11 mouse cellular contexts compared by ENCODE assay signal in the genomic region with DNA sequence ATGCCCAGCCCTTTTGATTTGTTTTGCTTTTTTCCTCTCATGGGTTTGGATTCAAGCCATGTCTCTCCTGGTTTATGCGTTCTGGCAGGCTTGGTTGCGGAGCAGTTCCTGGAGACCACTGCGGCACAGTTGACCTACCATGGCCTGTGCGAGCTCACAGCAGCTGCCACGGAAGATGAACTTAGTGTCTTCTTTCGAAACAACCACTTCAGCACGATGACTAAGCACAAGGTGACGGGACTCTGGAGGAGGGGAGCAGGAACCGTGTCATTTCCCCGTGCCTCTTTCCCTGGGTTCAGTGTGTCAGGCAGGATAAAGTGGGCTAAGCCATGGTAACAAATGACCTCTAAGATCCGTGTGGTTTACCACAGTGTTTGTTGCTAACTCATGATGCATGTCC. TPM values are rescaled to one million over a fixed set of nuclear protein-coding genes. Genes with fewer than 3 reads are reported as not detected.
DNase-seq lines count a peak whose midpoint lies in the region; ATAC-seq and TF ChIP-seq lines count a peak whose summit lies in the region.
"Had no signal": no experiment of that assay in that cellular context is flagged by ENCODE, and none has a peak within 500 bp of the region (broad histone marks: within the 10 kb centered on the region; RNA-seq: fewer than 3 reads in every experiment).

No protein-coding gene starts in this region.

- WGBS in kidney, embryonic 15.5 days: 44% methylated on average over 11 of the region's 11 CpGs
- WGBS in neural tube, embryonic 15.5 days: 84% methylated on average over 11 of the region's 11 CpGs

- H3K79me2 ChIP-seq in myocyte (ENCODE audit: control insufficient read depth, insufficient read depth): no peaks in the 10 kb centered on the region

- H3K9ac ChIP-seq in kidney, embryonic 15.5 days: no peak overlapping the region
- no peak overlapping the region for H3K9ac ChIP-seq in neural tube, embryonic 15.5 days (replicated peaks)
- H3K9ac ChIP-seq: neural tube, embryonic 12.5 days had no signal

- intact Hi-C loops in left cerebral cortex, postnatal 10 days (cut with DNase I): no loop called here

- H3K4me2 ChIP-seq in kidney, embryonic 15.5 days: no peak overlapping the region
- peak overlapping the region; percentile 49 for H3K4me2 ChIP-seq in myocyte (ENCODE audit: low read depth)
- H3K4me2 ChIP-seq in neural tube, embryonic 15.5 days: no peak overlapping the region
- H3K4me2 ChIP-seq: neural tube, embryonic 12.5 days had no signal

- H3K9me3 ChIP-seq in kidney, embryonic 15.5 days (replicated peaks): no peaks in the 10 kb centered on the region
- no peaks in the 10 kb centered on the region for H3K9me3 ChIP-seq in neural tube, embryonic 15.5 days (replicated peaks)
- H3K9me3 ChIP-seq: neural tube, embryonic 12.5 days had no signal

- DNase-seq in kidney, adult 11 months: peak; percentile 75
- DNase-seq in adrenal gland, postnatal 14 days: peak; percentile 66
- DNase-seq in kidney, postnatal 36 days: peak; percentile 68 to 81
- DNase-seq in left cerebral cortex, postnatal 10 days (ENCODE audit: extremely low spot score in 1 of 2, low spot score in 2 of 2): no peak
- no peak for DNase-seq in urinary bladder, adult 2 months (ENCODE audit: low spot score)
- DNase-seq: cerebellum, adult 11 months; heart, adult 11 months had no signal

- ATAC-seq in kidney, embryonic 15.5 days (replicated peaks; ENCODE audit: low FRiP score): no peak
- ATAC-seq in neural tube, embryonic 15.5 days (ENCODE audit: low FRiP score): no peak

- peaks cover 16% of the 10 kb centered on the region; the same call in 1 of the 2 replicates for H3K4me1 ChIP-seq in kidney, embryonic 15.5 days
- no peaks in the 10 kb centered on the region for H3K4me1 ChIP-seq in neural tube, embryonic 15.5 days
- H3K4me1 ChIP-seq: neural tube, embryonic 12.5 days had no signal

- no peak overlapping the region for H3K27ac ChIP-seq in kidney, embryonic 15.5 days
- H3K27ac ChIP-seq in neural tube, embryonic 15.5 days (replicated peaks): no peak overlapping the region
- H3K27ac ChIP-seq: neural tube, embryonic 12.5 days had no signal

- TF ChIP-seq POLR2A in myocyte (IDR thresholded peaks at IDR 0.05; ENCODE audit: insufficient read length, low read depth): no peak

- H3K4me3 ChIP-seq in kidney, embryonic 15.5 days (replicated peaks): no peak overlapping the region
- no peak overlapping the region for H3K4me3 ChIP-seq in myocyte
- no peak overlapping the region for H3K4me3 ChIP-seq in neural tube, embryonic 15.5 days (replicated peaks)
- H3K4me3 ChIP-seq: neural tube, embryonic 12.5 days had no signal

- no peak overlapping the region for H3ac ChIP-seq in myocyte (ENCODE audit: control insufficient read depth, insufficient read length)

- H3K27me3 ChIP-seq in kidney, embryonic 15.5 days: no peaks in the 10 kb centered on the region
- H3K27me3 ChIP-seq in myocyte (ENCODE audit: control insufficient read depth, insufficient read depth, insufficient read length): no peaks in the 10 kb centered on the region
- H3K27me3 ChIP-seq in neural tube, embryonic 15.5 days (replicated peaks): no peaks in the 10 kb centered on the region
- H3K27me3 ChIP-seq: neural tube, embryonic 12.5 days had no signal

- H3K36me3 ChIP-seq in kidney, embryonic 15.5 days: peaks cover 77% of the 10 kb centered on the region
- peaks cover 11% of the 10 kb centered on the region for H3K36me3 ChIP-seq in myocyte (ENCODE audit: control insufficient read depth, insufficient read depth)
- H3K36me3 ChIP-seq in neural tube, embryonic 15.5 days: peaks cover 48% of the 10 kb centered on the region

TF ChIP-seq in myocyte, 11 proteins besides CTCF, POLR2A, EP300 and RAD21:
- TF ChIP-seq MYOD1 (IDR thresholded peaks at IDR 0.05; ENCODE audit: control insufficient read depth in 1 of 3, insufficient read length in 2 of 3, low read depth in 2 of 3): peak; percentile 59 to 95 (median 85)
- no peak for TF ChIP-seq SRF (IDR thresholded peaks at IDR 0.05; ENCODE audit: control insufficient read depth, insufficient read length, low read depth)
- no peak for TF ChIP-seq USF1 (IDR thresholded peaks at IDR 0.05; ENCODE audit: low read depth)
- TF ChIP-seq TCF12 (IDR thresholded peaks at IDR 0.05; ENCODE audit: insufficient read depth, poor library complexity, severe bottlenecking): no peak
- TF ChIP-seq POLR2AphosphoS2 (IDR thresholded peaks at IDR 0.05; ENCODE audit: insufficient read length, low read depth): no peak
- TF ChIP-seq E2F4 (IDR thresholded peaks at IDR 0.05; ENCODE audit: insufficient read depth): no peak
- TF ChIP-seq MYOG (IDR thresholded peaks at IDR 0.05; ENCODE audit: control insufficient read depth in 1 of 3, insufficient read depth in 1 of 3, insufficient read length in 2 of 3, low read depth in 2 of 3): peak; percentile 73 to 92 (median 76)
- TF ChIP-seq TCF3 (IDR thresholded peaks at IDR 0.05; ENCODE audit: insufficient read length, low read depth): peak; percentile 42
- no peak for TF ChIP-seq MAX (IDR thresholded peaks at IDR 0.05; ENCODE audit: low read depth)
- TF ChIP-seq REST (IDR thresholded peaks at IDR 0.05; ENCODE audit: insufficient read depth, insufficient read length): no peak
- TF ChIP-seq CEBPB (IDR thresholded peaks at IDR 0.05; ENCODE audit: insufficient read depth, poor library complexity, severe bottlenecking): peak; percentile 62; the same call in 1 of the 2 replicates

RNA-seq across cellular contexts. Expression of a gene that starts 11.7 kb away (rescaled TPM):
- polyA plus RNA-seq in kidney, embryonic 15.5 days (2015; fragmentation: Nextera tagmentation; extraction: Ambion mirVana): 21.6 and 22.5 TPM in 2 replicates
- 21.6 and 24.0 TPM in 2 replicates for total RNA-seq in adrenal gland, postnatal 14 days (2021)
- 43.1 TPM for polyA plus RNA-seq in myocyte (2012; fragmentation: generic; extraction: Trizol)
- total RNA-seq in left cerebral cortex, postnatal 10 days (2021): 10 to 100 TPM; 44.3 to 46.4 TPM
- polyA plus RNA-seq in urinary bladder, adult 2 months (2012; rRNA removed): 19.2 and 20.3 TPM in 2 replicates
- 57.3 and 61.7 TPM in 2 replicates for polyA plus RNA-seq in neural tube, embryonic 15.5 days (2015; fragmentation: Nextera tagmentation; extraction: Ambion mirVana)

RNA-seq across cellular contexts. Expression of a gene that starts 12.4 kb away (rescaled TPM):
- 39.2 and 46.2 TPM in 2 replicates for polyA plus RNA-seq in kidney, embryonic 15.5 days (2015; fragmentation: Nextera tagmentation; extraction: Ambion mirVana)
- 78.9 and 104 TPM in 2 replicates for total RNA-seq in adrenal gland, postnatal 14 days (2021)
- polyA plus RNA-seq in myocyte (2012; fragmentation: generic; extraction: Trizol): 33.3 TPM
- 10 to 100 TPM; 25.3 to 26.2 TPM for total RNA-seq in left cerebral cortex, postnatal 10 days (2021)
- 69.7 and 79.9 TPM in 2 replicates for polyA plus RNA-seq in urinary bladder, adult 2 months (2012; rRNA removed)
- 37.3 and 37.4 TPM in 2 replicates for polyA plus RNA-seq in neural tube, embryonic 15.5 days (2015; fragmentation: Nextera tagmentation; extraction: Ambion mirVana)

RNA-seq across cellular contexts. Expression of a gene that starts 13.4 kb away (rescaled TPM):
- polyA plus RNA-seq in kidney, embryonic 15.5 days (2015; fragmentation: Nextera tagmentation; extraction: Ambion mirVana): 6.2 and 6.5 TPM in 2 replicates
- total RNA-seq in adrenal gland, postnatal 14 days (2021): 1.1 and 1.6 TPM in 2 replicates
- polyA plus RNA-seq in myocyte (2012; fragmentation: generic; extraction: Trizol): 1.5 TPM
- under 1 TPM; 0.36 to 0.41 TPM for total RNA-seq in left cerebral cortex, postnatal 10 days (2021)
- polyA plus RNA-seq in urinary bladder, adult 2 months (2012; rRNA removed): 6.5 and 7.6 TPM in 2 replicates
- polyA plus RNA-seq in neural tube, embryonic 15.5 days (2015; fragmentation: Nextera tagmentation; extraction: Ambion mirVana): 0.40 and 0.41 TPM in 2 replicates

RNA-seq across cellular contexts. Expression of a gene that starts 21.1 kb away (rescaled TPM):
- polyA plus RNA-seq in kidney, embryonic 15.5 days (2015; fragmentation: Nextera tagmentation; extraction: Ambion mirVana): 169 and 181 TPM in 2 replicates
- total RNA-seq in adrenal gland, postnatal 14 days (2021): 181 and 196 TPM in 2 replicates
- polyA plus RNA-seq in myocyte (2012; fragmentation: generic; extraction: Trizol): 116 TPM
- 10 to 100 TPM; 39.2 to 40.3 TPM for total RNA-seq in left cerebral cortex, postnatal 10 days (2021)
- polyA plus RNA-seq in urinary bladder, adult 2 months (2012; rRNA removed): 119 and 126 TPM in 2 replicates
- 93.4 and 102 TPM in 2 replicates for polyA plus RNA-seq in neural tube, embryonic 15.5 days (2015; fragmentation: Nextera tagmentation; extraction: Ambion mirVana)

RNA-seq across cellular contexts. Expression of a gene that starts 42.5 kb away (rescaled TPM):
- polyA plus RNA-seq in kidney, embryonic 15.5 days (2015; fragmentation: Nextera tagmentation; extraction: Ambion mirVana): 1.2 and 1.4 TPM in 2 replicates
- 0.19 and 0.34 TPM in 2 replicates for total RNA-seq in adrenal gland, postnatal 14 days (2021)
- polyA plus RNA-seq in myocyte (2012; fragmentation: generic; extraction: Trizol): 0.31 TPM
- total RNA-seq in left cerebral cortex, postnatal 10 days (2021): under 1 TPM; 0.58 to 0.63 TPM
- polyA plus RNA-seq in urinary bladder, adult 2 months (2012; rRNA removed): 13.5 and 15.1 TPM in 2 replicates
- 0.29 TPM in 1 of 2 replicates, not detected in the other for polyA plus RNA-seq in neural tube, embryonic 15.5 days (2015; fragmentation: Nextera tagmentation; extraction: Ambion mirVana)

Comparison
In these comparisons a context has a peak if more than half of its experiments do, and no peak if none do; other contexts are left out.
1. DNase-seq: peak in kidney, adult 11 months (single experiment), adrenal gland, postnatal 14 days (single experiment) and kidney, postnatal 36 days (2 of 2); none in left cerebral cortex, postnatal 10 days (0 of 2) and urinary bladder, adult 2 months (single experiment).